Mouse (Mus musculus): ENCODE data around the gene Hoxb2.

GRCm38 (mm10) chr11:96344878-96345159, 5.5 kb upstream of the Hoxb2 start:
- TF ChIP-seq POLR2A (IDR thresholded peaks at IDR 0.05; ENCODE audit: borderline replicate concordance, insufficient read depth, low read length) (no peak), CTCF (IDR thresholded peaks at IDR 0.05; ENCODE audit: borderline replicate concordance, insufficient read depth, low read depth, low read length) (no peak)

All from cerebellum, adult 2 months (tissue).